Mouse (Mus musculus) embryonic facial prominence, embryonic 15.5 days (tissue): ENCODE results near the gene Olfr657. TPM values are rescaled to one million over a fixed set of nuclear protein-coding genes. Genes with fewer than 3 reads are reported as not detected.

ENCODE experiments used
- ATAC-seq: fragments of 200-750 bp; cut with Nextera tagmentation; 2 replicates; pipeline ENCODE4 v1.8.0; 2017; ENCODE audit warnings: low read depth, moderate TSS enrichment; ENCODE audit not compliant: insufficient number of reproducible peaks, low FRiP score, low TSS enrichment
- H3K27ac ChIP-seq: fragments of 300-500 bp; sonication (generic); replicated peaks from 2 replicates; pipeline ENCODE4 v1.5.1; 2015; ENCODE audit warnings: mild to moderate bottlenecking, inconsistent platforms
- H3K27me3 ChIP-seq: fragments of 300-500 bp; sonication (generic); 2 replicates; pipeline ENCODE4 v1.6.1; 2015; ENCODE audit warnings: inconsistent platforms
- H3K36me3 ChIP-seq: fragments of 300-500 bp; sonication (generic); 2 replicates; pipeline ENCODE4 v1.6.1; 2015; ENCODE audit warnings: mild to moderate bottlenecking, inconsistent platforms
- H3K4me1 ChIP-seq: fragments of 300-500 bp; sonication (generic); 2 replicates; pipeline ENCODE4 v1.6.1; 2015; ENCODE audit warnings: inconsistent platforms
- H3K4me2 ChIP-seq: fragments of 300-500 bp; sonication (generic); replicated peaks from 2 replicates; pipeline ENCODE4 v1.6.1; 2015; ENCODE audit warnings: mild to moderate bottlenecking, inconsistent platforms
- H3K4me3 ChIP-seq: fragments of 300-500 bp; sonication (generic); replicated peaks from 2 replicates; pipeline ENCODE4 v1.5.1; 2015; ENCODE audit warnings: mild to moderate bottlenecking, inconsistent platforms
- H3K9ac ChIP-seq: fragments of 300-500 bp; sonication (generic); 2 replicates; pipeline ENCODE4 v1.6.1; 2015; ENCODE audit warnings: inconsistent platforms
- H3K9me3 ChIP-seq: fragments of 300-500 bp; sonication (generic); replicated peaks from 2 replicates; pipeline ENCODE4 v1.6.1; 2016; ENCODE audit warnings: inconsistent platforms
- WGBS: fragments of 180-500 bp; shearing (Covaris S2); methylation state at CpG from one replicate; pipeline ENCODE4 v1.1.7; 2015; 5-methylcytosine and 5-hydroxymethylcytosine counted together
- polyA plus RNA-seq: library from polyadenylated mRNA; unstranded; fragments of >200 nt; fragmentation: Nextera tagmentation; extraction: Ambion mirVana; gene quantifications from 2 replicates; pipeline ENCODE4 v1.2.1, GENCODE M21; 2015

Gene Olfr657
- not detected in 2 replicates for polyA plus RNA-seq

- Histone ChIP-seq H3K27me3 (no peaks in the 10 kb centered on the region), H3K4me2 (no peak within 1 kb of the TSS), H3K4me1 (no peaks in the 10 kb centered on the region), H3K4me3 (no peak within 1 kb of the TSS), H3K36me3 (no peaks in the 10 kb centered on the region), H3K27ac (no peak within 1 kb of the TSS), H3K9ac (no peak within 1 kb of the TSS), H3K9me3 (no peaks in the 10 kb centered on the region)
- ATAC-seq = no peak
Observed at GRCm38 (mm10) chr7:104624494-104624893, at the start of gene Olfr657. TSS of gene Olfr657 (plus strand) at chr7:104624794.

- Histone ChIP-seq H3K9me3 (no peaks in the 10 kb centered on the region), H3K36me3 (no peaks in the 10 kb centered on the region), H3K9ac (no peak within 1 kb of the TSS), H3K27ac (no peak within 1 kb of the TSS), H3K27me3 (no peaks in the 10 kb centered on the region), H3K4me3 (no peak within 1 kb of the TSS), H3K4me1 (no peaks in the 10 kb centered on the region), H3K4me2 (no peak within 1 kb of the TSS)
- WGBS = 63% methylated on average over 2 of the region's 2 CpGs
- ATAC-seq = no peak
Observed at GRCm38 (mm10) chr7:104577014-104577413, 47.6 kb upstream of the Olfr657 start, which contains the start of gene Olfr653. TSS of gene Olfr653 (plus strand) at chr7:104577314.

GRCm38 (mm10) chr7:104580846-104581245 lies 43.7 kb upstream of the Olfr657 start:
- ATAC-seq = no peak
- Histone ChIP-seq H3K4me2 (no peak overlapping the region), H3K27me3 (no peaks in the 10 kb centered on the region), H3K9me3 (no peaks in the 10 kb centered on the region), H3K4me1 (no peaks in the 10 kb centered on the region), H3K36me3 (no peaks in the 10 kb centered on the region), H3K9ac (no peak overlapping the region), H3K27ac (no peak overlapping the region), H3K4me3 (no peak overlapping the region)
- WGBS = 90% methylated on average over 4 of the region's 4 CpGs

GRCm38 (mm10) chr7:104581429-104581828 lies 43.2 kb upstream of the Olfr657 start:
- Histone ChIP-seq H3K4me1 (no peaks in the 10 kb centered on the region), H3K9me3 (no peaks in the 10 kb centered on the region), H3K27me3 (no peaks in the 10 kb centered on the region), H3K27ac (no peak overlapping the region), H3K36me3 (no peaks in the 10 kb centered on the region), H3K9ac (no peak overlapping the region), H3K4me3 (no peak overlapping the region), H3K4me2 (no peak overlapping the region)
- 84% methylated on average over 4 of the region's 4 CpGs for WGBS
- ATAC-seq = no peak

- 71% methylated on average over 4 of the region's 4 CpGs for WGBS
- no peak within 1 kb of the TSS for H3K27ac ChIP-seq
- no peak within 1 kb of the TSS for H3K4me2 ChIP-seq
- H3K9ac ChIP-seq = no peak within 1 kb of the TSS
- H3K27me3 ChIP-seq = no peaks in the 10 kb centered on the region
- H3K9me3 ChIP-seq = no peaks in the 10 kb centered on the region
- no peaks in the 10 kb centered on the region for H3K4me1 ChIP-seq
- ATAC-seq = no peak
- no peak within 1 kb of the TSS for H3K4me3 ChIP-seq
- H3K36me3 ChIP-seq = no peaks in the 10 kb centered on the region
Observed at GRCm38 (mm10) chr7:104586725-104587124, 37.9 kb upstream of the Olfr657 start, which contains the start of gene Olfr654. TSS of gene Olfr654 (plus strand) at chr7:104587025.

- H3K4me3 ChIP-seq = no peak overlapping the region
- H3K4me1 ChIP-seq = no peaks in the 10 kb centered on the region
- no peaks in the 10 kb centered on the region for H3K27me3 ChIP-seq
- no peak overlapping the region for H3K9ac ChIP-seq
- ATAC-seq = no peak
- H3K36me3 ChIP-seq = no peaks in the 10 kb centered on the region
- 81% methylated on average over 5 of the region's 5 CpGs for WGBS
- H3K9me3 ChIP-seq = no peaks in the 10 kb centered on the region
- no peak overlapping the region for H3K4me2 ChIP-seq
- H3K27ac ChIP-seq = no peak overlapping the region
Observed at GRCm38 (mm10) chr7:104588274-104588673, 36.3 kb upstream of the Olfr657 start.

GRCm38 (mm10) chr7:104601679-104602078 lies 22.9 kb upstream of the Olfr657 start, which contains the start of gene Olfr655:
TSS of gene Olfr655 (minus strand) at chr7:104601779.
- WGBS = 74% methylated on average over 2 of the region's 2 CpGs
- no peak within 1 kb of the TSS for H3K4me3 ChIP-seq
- no peak for ATAC-seq
- no peaks in the 10 kb centered on the region for H3K36me3 ChIP-seq
- no peak within 1 kb of the TSS for H3K27ac ChIP-seq
- no peak within 1 kb of the TSS for H3K4me2 ChIP-seq
- no peaks in the 10 kb centered on the region for H3K27me3 ChIP-seq
- H3K4me1 ChIP-seq = no peaks in the 10 kb centered on the region
- no peak within 1 kb of the TSS for H3K9ac ChIP-seq
- H3K9me3 ChIP-seq = no peaks in the 10 kb centered on the region

GRCm38 (mm10) chr7:104603173-104603572 lies 21.4 kb upstream of the Olfr657 start:
- Histone ChIP-seq H3K4me2 (no peak overlapping the region), H3K36me3 (no peaks in the 10 kb centered on the region), H3K9ac (no peak overlapping the region), H3K4me1 (no peaks in the 10 kb centered on the region), H3K27ac (no peak overlapping the region), H3K9me3 (no peaks in the 10 kb centered on the region), H3K4me3 (no peak overlapping the region), H3K27me3 (no peaks in the 10 kb centered on the region)
- 4% methylated on average over 3 of the region's 3 CpGs for WGBS
- no peak for ATAC-seq

- Histone ChIP-seq H3K4me1 (no peaks in the 10 kb centered on the region), H3K9me3 (no peaks in the 10 kb centered on the region), H3K9ac (no peak overlapping the region), H3K27me3 (no peaks in the 10 kb centered on the region), H3K36me3 (no peaks in the 10 kb centered on the region), H3K4me2 (no peak overlapping the region), H3K27ac (no peak overlapping the region), H3K4me3 (no peak overlapping the region)
- no peak for ATAC-seq
Observed at GRCm38 (mm10) chr7:104604727-104605126, 19.9 kb upstream of the Olfr657 start.

- H3K27me3 ChIP-seq = no peaks in the 10 kb centered on the region
- H3K36me3 ChIP-seq = no peaks in the 10 kb centered on the region
- H3K4me3 ChIP-seq = no peak within 1 kb of the TSS
- no peak for ATAC-seq
- H3K4me1 ChIP-seq = no peaks in the 10 kb centered on the region
- no peak within 1 kb of the TSS for H3K27ac ChIP-seq
- 79% methylated on average over 4 of the region's 4 CpGs for WGBS
- H3K4me2 ChIP-seq = no peak within 1 kb of the TSS
- H3K9ac ChIP-seq = no peak within 1 kb of the TSS
- no peaks in the 10 kb centered on the region for H3K9me3 ChIP-seq
Observed at GRCm38 (mm10) chr7:104613655-104614054, 10.9 kb upstream of the Olfr657 start, which contains the start of gene Olfr656. TSS of gene Olfr656 (plus strand) at chr7:104613955.

- 19% methylated on average over 21 of the region's 22 CpGs for WGBS
- Histone ChIP-seq H3K9ac (no peak within 1 kb of the TSS), H3K9me3 (no peaks in the 10 kb centered on the region), H3K36me3 (no peaks in the 10 kb centered on the region), H3K27ac (no peak within 1 kb of the TSS), H3K27me3 (no peaks in the 10 kb centered on the region), H3K4me3 (no peak within 1 kb of the TSS), H3K4me1 (no peaks in the 10 kb centered on the region), H3K4me2 (peak within 1 kb of the TSS; percentile 35)
- no peak for ATAC-seq
Observed at GRCm38 (mm10) chr7:104646841-104647482, 22.4 kb downstream of the Olfr657 start, which contains the start of gene Olfr658. TSS of gene Olfr658 (minus strand) at chr7:104647305.

- ATAC-seq = no peak
- WGBS = 86% methylated on average over 3 of the region's 3 CpGs
- H3K27me3 ChIP-seq = no peaks in the 10 kb centered on the region
- H3K9ac ChIP-seq = no peak within 1 kb of the TSS
- no peak within 1 kb of the TSS for H3K4me3 ChIP-seq
- no peak within 1 kb of the TSS for H3K4me2 ChIP-seq
- H3K36me3 ChIP-seq = no peaks in the 10 kb centered on the region
- H3K4me1 ChIP-seq = no peaks in the 10 kb centered on the region
- no peaks in the 10 kb centered on the region for H3K9me3 ChIP-seq
- H3K27ac ChIP-seq = no peak within 1 kb of the TSS
Observed at GRCm38 (mm10) chr7:104666453-104666852, 41.9 kb downstream of the Olfr657 start, which contains the start of gene Olfr659. TSS of gene Olfr659 (plus strand) at chr7:104666753.
